Mouse (Mus musculus): Measurements from ENCODE around the gene Tgm4.

DNA sequence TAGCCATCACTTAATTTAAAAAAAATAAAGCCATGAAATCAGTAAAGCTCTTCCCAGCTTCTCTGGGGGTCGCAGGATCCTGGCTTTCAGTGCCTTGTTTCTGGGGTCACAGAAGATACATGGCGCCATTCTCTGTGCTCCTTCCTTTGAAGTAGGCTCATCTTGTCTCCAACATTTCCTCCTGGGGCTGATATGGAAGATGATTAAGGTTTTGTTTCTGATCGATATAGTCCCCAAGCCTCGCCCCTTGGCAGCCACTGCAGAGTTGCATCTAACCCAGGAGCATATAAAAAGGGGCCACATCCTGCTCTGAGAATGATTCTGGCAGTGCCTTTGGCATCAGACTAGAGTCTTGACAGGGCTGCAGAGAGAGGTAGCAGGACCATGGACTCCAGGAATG, at the start of gene Tgm4:
- TF ChIP-seq CTCF (IDR thresholded peaks at IDR 0.05; ENCODE audit: borderline replicate concordance, extremely low read depth, insufficient read depth, insufficient read length) (no peak), POLR2A (IDR thresholded peaks at IDR 0.05; ENCODE audit: borderline replicate concordance, extremely low read depth, insufficient read depth, insufficient read length, poor library complexity, severe bottlenecking) (no peak)
